Mouse (Mus musculus): Measurements from ENCODE around the gene Milr1. TPM values are rescaled to one million over a fixed set of nuclear protein-coding genes. Genes with fewer than 3 reads are reported as not detected.

Milr1 gene
- polyA plus RNA-seq, 1 experiment from 2014 or later = 1.4 TPM

DNA sequence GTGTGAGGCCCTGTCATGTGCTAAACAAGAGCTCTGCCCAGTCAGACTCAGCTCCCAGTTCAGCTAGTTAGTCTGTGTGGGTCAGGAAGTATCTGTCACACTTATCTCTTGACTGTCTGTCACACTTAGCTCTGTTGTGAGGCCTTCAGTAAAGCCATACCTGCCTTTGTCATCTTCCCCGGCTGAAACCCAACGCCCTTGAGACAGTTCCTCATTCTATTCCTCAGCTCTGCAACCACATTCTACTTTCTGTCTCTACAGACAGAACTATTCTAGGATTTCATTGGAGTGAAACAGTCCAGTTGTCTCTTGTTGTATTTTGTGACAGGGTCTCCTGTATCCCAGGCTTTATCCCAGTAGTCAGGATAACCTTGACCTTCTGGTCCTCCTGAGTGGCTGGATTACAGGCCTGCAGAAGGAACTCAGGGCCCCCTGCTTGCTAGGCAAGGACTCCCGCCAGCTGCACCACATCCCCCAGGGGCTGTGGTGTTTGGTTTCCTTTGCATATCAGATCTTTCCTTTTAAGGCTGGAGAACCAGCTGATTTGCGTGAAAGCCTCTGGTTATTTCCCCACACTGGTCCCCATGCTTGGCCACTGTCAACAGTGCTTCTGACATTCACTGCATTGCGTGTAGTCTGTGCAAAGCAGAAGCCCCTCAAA is 11.2 kb downstream of the Milr1 start:
- Histone ChIP-seq H3K27me3 (no peaks in the 10 kb centered on the region), H3K27ac (peak overlapping the region; percentile 48; the same call in 1 of the 2 replicates), H3K4me3 (no peak overlapping the region), H3K9ac (no peak overlapping the region), H3K4me1 (peaks cover 9% of the 10 kb centered on the region; the same call in 1 of the 2 replicates), H3K4me2 (replicated peaks) (no peak overlapping the region), H3K9me3 (no peaks in the 10 kb centered on the region), H3K36me3 (peaks cover 25% of the 10 kb centered on the region)
- peak; percentile 77 for ATAC-seq (ENCODE audit: low FRiP score, low read depth)
- WGBS = 34% methylated on average over 5 of the region's 5 CpGs

DNA sequence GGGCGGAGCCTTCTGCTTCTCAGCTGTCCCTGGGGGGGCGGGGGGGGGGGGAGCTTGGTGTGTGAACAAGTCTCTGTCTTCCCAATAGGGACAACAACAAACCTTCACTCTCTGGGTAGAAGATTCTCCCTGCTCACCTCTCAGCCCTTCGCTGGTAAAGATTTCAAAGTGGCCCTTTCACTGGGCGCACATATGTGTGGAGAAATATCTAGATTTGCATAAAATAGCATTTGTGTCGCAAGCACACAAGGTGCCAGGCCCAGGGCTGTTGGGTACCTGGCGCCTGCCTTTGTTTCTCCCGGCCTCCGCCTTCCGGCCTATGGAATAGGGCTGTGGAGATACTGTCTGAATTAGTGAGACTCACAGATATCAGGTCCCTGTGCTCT is 11.8 kb downstream of the Milr1 start:
- ATAC-seq (ENCODE audit: low FRiP score, low read depth) = no peak
- Histone ChIP-seq H3K27me3 (no peaks in the 10 kb centered on the region), H3K4me2 (replicated peaks) (no peak overlapping the region), H3K9ac (no peak overlapping the region), H3K4me1 (peaks cover 9% of the 10 kb centered on the region; the same call in 1 of the 2 replicates), H3K9me3 (0 out of 2 replicates have a peak, but pooled peaks cover 4% of the 10 kb centered on the region), H3K4me3 (no peak overlapping the region), H3K27ac (peak overlapping the region; percentile 48; the same call in 1 of the 2 replicates), H3K36me3 (peaks cover 31% of the 10 kb centered on the region)
- WGBS = 77% methylated on average over 9 of the region's 9 CpGs

GRCm38 (mm10) chr11:106766611-106767162 is 15.7 kb downstream of the Milr1 start:
- ATAC-seq (ENCODE audit: low FRiP score, low read depth) = no peak
- no peak overlapping the region for H3K27ac ChIP-seq
- H3K4me1 ChIP-seq = peaks cover 9% of the 10 kb centered on the region; the same call in 1 of the 2 replicates
- 90% methylated on average over 4 of the region's 4 CpGs for WGBS
- no peaks in the 10 kb centered on the region for H3K27me3 ChIP-seq
- H3K4me2 ChIP-seq (replicated peaks) = no peak overlapping the region
- no peak overlapping the region for H3K9ac ChIP-seq
- 0 out of 2 replicates have a peak, but pooled peaks cover 5% of the 10 kb centered on the region for H3K9me3 ChIP-seq
- H3K4me3 ChIP-seq = no peak overlapping the region
- H3K36me3 ChIP-seq = peaks cover 66% of the 10 kb centered on the region

DNA sequence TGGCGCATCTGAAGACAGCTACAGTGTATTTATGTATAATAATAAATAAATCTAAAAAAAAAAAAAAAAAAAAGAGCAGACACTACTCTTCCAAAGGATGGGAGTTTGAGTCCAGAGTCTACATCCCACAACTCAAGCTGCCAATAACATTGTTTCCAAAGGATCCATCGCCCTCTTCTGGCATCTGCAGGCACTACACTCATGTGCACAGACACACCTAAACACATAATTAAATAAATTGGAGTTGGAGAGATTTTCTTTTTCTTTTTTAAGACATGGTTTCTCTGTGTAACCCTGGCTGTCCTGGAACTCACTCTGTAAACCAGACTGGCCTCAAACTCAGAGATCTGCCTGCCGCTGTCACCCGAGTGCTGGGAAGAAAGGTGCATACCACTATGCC is 16.5 kb downstream of the Milr1 start:
- no peak overlapping the region for H3K4me2 ChIP-seq (replicated peaks)
- no peaks in the 10 kb centered on the region for H3K27me3 ChIP-seq
- no peak overlapping the region for H3K27ac ChIP-seq
- no peak overlapping the region for H3K4me3 ChIP-seq
- 0 out of 2 replicates have a peak, but pooled peaks cover 5% of the 10 kb centered on the region for H3K9me3 ChIP-seq
- no peak for ATAC-seq (ENCODE audit: low FRiP score, low read depth)
- H3K9ac ChIP-seq = no peak overlapping the region
- peaks cover 7% of the 10 kb centered on the region; the same call in 1 of the 2 replicates for H3K4me1 ChIP-seq
- WGBS = 94% methylated on average over 4 of the region's 4 CpGs
- H3K36me3 ChIP-seq = peaks cover 73% of the 10 kb centered on the region

DNA sequence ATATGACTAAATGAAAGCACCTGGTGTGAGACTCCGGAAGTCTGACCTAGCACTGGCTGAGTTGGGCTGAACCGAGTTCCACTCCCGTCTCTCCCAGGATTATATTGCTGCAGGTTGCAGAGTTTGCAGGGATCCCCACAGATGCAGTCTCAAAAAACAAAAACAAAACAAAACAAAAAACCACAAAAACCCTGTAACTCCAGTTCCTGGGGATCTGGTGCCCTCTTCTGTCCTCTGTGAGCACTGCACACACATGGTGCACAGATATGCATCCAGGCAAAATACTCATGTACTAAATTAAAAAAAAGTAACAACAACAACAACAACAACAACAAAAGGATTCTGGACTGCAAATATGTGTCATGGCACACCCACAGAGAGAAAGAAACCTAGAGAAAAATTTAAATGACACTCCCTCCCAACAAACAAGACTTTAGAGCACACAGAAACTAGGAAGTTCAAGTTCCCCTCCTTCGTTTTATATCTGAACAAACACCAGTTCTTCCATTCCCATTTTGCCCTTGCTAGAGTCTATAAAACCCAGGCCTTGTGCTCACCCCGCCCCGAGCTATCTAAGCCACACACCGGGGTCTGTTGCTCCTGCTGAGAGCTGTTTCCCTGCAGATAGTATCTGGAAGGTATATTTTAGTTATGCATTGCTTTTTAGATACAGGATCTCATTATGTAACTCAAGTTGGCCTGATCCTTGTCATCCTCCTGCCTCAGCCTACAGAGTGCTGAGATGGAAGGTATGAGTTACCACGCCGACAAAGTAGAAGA is 19.4 kb downstream of the Milr1 start:
- peaks cover 93% of the 10 kb centered on the region for H3K36me3 ChIP-seq

GRCm38 (mm10) chr11:106773061-106773460 is 22.0 kb downstream of the Milr1 start:
- no peak for ATAC-seq (ENCODE audit: low FRiP score, low read depth)
- H3K4me1 ChIP-seq = peaks cover 8% of the 10 kb centered on the region
- no peak overlapping the region for H3K27ac ChIP-seq
- WGBS = 92% methylated on average over 9 of the region's 9 CpGs
- H3K9ac ChIP-seq = no peak overlapping the region
- H3K4me2 ChIP-seq (replicated peaks) = no peak overlapping the region
- no peak overlapping the region for H3K4me3 ChIP-seq
- no peaks in the 10 kb centered on the region for H3K9me3 ChIP-seq
- H3K27me3 ChIP-seq = no peaks in the 10 kb centered on the region
- peaks cover 84% of the 10 kb centered on the region for H3K36me3 ChIP-seq

More for the DNA sequence above, 19.4 kb downstream of the Milr1 start:
- H3K9me3 ChIP-seq = 0 out of 2 replicates have a peak, but pooled peaks cover 5% of the 10 kb centered on the region
- 93% methylated on average over 9 of the region's 9 CpGs for WGBS
- no peaks in the 10 kb centered on the region for H3K4me1 ChIP-seq
- no peak overlapping the region for H3K27ac ChIP-seq
- H3K4me3 ChIP-seq = no peak overlapping the region
- no peak for ATAC-seq (ENCODE audit: low FRiP score, low read depth)
- no peaks in the 10 kb centered on the region for H3K27me3 ChIP-seq
- H3K9ac ChIP-seq = no peak overlapping the region
- no peak overlapping the region for H3K4me2 ChIP-seq (replicated peaks)

- no peak overlapping the region for H3K9ac ChIP-seq
- 92% methylated on average over 4 of the region's 4 CpGs for WGBS
- peaks cover 66% of the 10 kb centered on the region for H3K36me3 ChIP-seq
Observed at GRCm38 (mm10) chr11:106776960-106777359, 25.9 kb downstream of the Milr1 start.

DNA sequence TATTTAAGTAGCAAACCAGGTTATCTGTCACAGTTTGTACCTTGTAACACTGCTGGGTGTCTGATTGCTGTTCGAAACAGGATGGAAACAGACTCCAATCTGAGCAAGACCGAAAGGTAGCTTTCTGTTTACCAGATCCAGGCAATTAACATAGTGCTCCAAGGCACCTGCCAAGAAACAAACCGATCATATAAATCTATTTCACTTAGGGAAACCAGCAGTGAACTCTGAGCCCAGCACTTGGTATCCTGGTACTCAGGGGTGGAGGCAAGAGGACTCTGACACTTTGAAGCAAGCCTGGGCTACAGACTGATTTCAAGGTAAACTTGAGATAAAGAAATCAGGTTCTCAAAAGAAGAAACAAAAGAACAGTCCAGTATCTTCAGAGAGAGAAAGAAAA is 26.4 kb downstream of the Milr1 start:
- peaks cover 18% of the 10 kb centered on the region for H3K4me1 ChIP-seq
- H3K36me3 ChIP-seq = peaks cover 66% of the 10 kb centered on the region
- no peak overlapping the region for H3K27ac ChIP-seq
- no peak overlapping the region for H3K4me3 ChIP-seq
- H3K27me3 ChIP-seq = no peaks in the 10 kb centered on the region
- no peak for ATAC-seq (ENCODE audit: low FRiP score, low read depth)
- H3K9me3 ChIP-seq = no peaks in the 10 kb centered on the region
- peak overlapping the region; percentile 19; the same call in 1 of the 2 replicates for H3K4me2 ChIP-seq (replicated peaks)
- 85% methylated on average over 3 of the region's 3 CpGs for WGBS
- H3K9ac ChIP-seq = no peak overlapping the region

More at GRCm38 (mm10) chr11:106776960-106777359, 25.9 kb downstream of the Milr1 start:
- Histone ChIP-seq H3K4me3 (no peak overlapping the region), H3K4me1 (peaks cover 18% of the 10 kb centered on the region), H3K27ac (no peak overlapping the region), H3K4me2 (replicated peaks) (no peak overlapping the region), H3K9me3 (no peaks in the 10 kb centered on the region), H3K27me3 (no peaks in the 10 kb centered on the region)
- no peak for ATAC-seq (ENCODE audit: low FRiP score, low read depth)

GRCm38 (mm10) chr11:106778132-106778531 is 27.1 kb downstream of the Milr1 start:
- peaks cover 66% of the 10 kb centered on the region for H3K36me3 ChIP-seq
- no peak for ATAC-seq (ENCODE audit: low FRiP score, low read depth)
- peak overlapping the region; percentile 73 for H3K4me2 ChIP-seq (replicated peaks)
- peaks cover 18% of the 10 kb centered on the region for H3K4me1 ChIP-seq
- H3K9ac ChIP-seq = no peak overlapping the region
- 91% methylated on average over 7 of the region's 7 CpGs for WGBS
- H3K9me3 ChIP-seq = no peaks in the 10 kb centered on the region
- no peaks in the 10 kb centered on the region for H3K27me3 ChIP-seq
- no peak overlapping the region for H3K27ac ChIP-seq
- peak overlapping the region; percentile 86 for H3K4me3 ChIP-seq

- peak; percentile 83 for ATAC-seq (ENCODE audit: low FRiP score, low read depth)
- Histone ChIP-seq H3K4me1 (peaks cover 21% of the 10 kb centered on the region), H3K9me3 (no peaks in the 10 kb centered on the region), H3K4me3 (peak overlapping the region; percentile 86), H3K27ac (peak overlapping the region; percentile 98), H3K9ac (peak overlapping the region; percentile 90), H3K27me3 (no peaks in the 10 kb centered on the region), H3K36me3 (peaks cover 66% of the 10 kb centered on the region), H3K4me2 (replicated peaks) (peak overlapping the region; percentile 73)
- WGBS = 2% methylated on average over 39 of the region's 39 CpGs
Observed at GRCm38 (mm10) chr11:106778589-106779387, 27.8 kb downstream of the Milr1 start.

GRCm38 (mm10) chr11:106779388-106780088 is 28.5 kb downstream of the Milr1 start, which contains the start of gene Polg2:
Polg2 (minus strand) TSS chr11:106779537.
- peaks cover 66% of the 10 kb centered on the region for H3K36me3 ChIP-seq

More at GRCm38 (mm10) chr11:106779388-106780088, 28.5 kb downstream of the Milr1 start, which contains the start of gene Polg2:
- ATAC-seq (ENCODE audit: low FRiP score, low read depth) = peak; percentile 99
- H3K4me3 ChIP-seq = peak within 1 kb of the TSS; percentile 86
- WGBS = 1% methylated on average over 30 of the region's 30 CpGs
- peak within 1 kb of the TSS; percentile 90 for H3K9ac ChIP-seq
- peak within 1 kb of the TSS; percentile 73 for H3K4me2 ChIP-seq (replicated peaks)
- no peaks in the 10 kb centered on the region for H3K27me3 ChIP-seq
- H3K27ac ChIP-seq = peak within 1 kb of the TSS; percentile 98
- no peaks in the 10 kb centered on the region for H3K9me3 ChIP-seq
- peaks cover 21% of the 10 kb centered on the region for H3K4me1 ChIP-seq
